Mouse (Mus musculus) G1E-ER4 (cell line): ENCODE data around the gene Hif1an. TPM values are rescaled to one million over a fixed set of nuclear protein-coding genes. Genes with fewer than 3 reads are reported as not detected.

Source experiments
- GATA1 ChIP-seq: IDR thresholded peaks from one replicate; pipeline ENCODE4 v1.8.0; 2012; ENCODE audit warnings: low read length, inconsistent platforms
- polyA plus RNA-seq: library from polyadenylated mRNA; stranded (reverse); fragments of >175 nt; gene quantifications from 2 replicates; pipeline ENCODE4 v1.2.3, GENCODE M21; 2012

Hif1an gene
- polyA plus RNA-seq, result 16.9 and 20.7 TPM in 2 replicates

DNA sequence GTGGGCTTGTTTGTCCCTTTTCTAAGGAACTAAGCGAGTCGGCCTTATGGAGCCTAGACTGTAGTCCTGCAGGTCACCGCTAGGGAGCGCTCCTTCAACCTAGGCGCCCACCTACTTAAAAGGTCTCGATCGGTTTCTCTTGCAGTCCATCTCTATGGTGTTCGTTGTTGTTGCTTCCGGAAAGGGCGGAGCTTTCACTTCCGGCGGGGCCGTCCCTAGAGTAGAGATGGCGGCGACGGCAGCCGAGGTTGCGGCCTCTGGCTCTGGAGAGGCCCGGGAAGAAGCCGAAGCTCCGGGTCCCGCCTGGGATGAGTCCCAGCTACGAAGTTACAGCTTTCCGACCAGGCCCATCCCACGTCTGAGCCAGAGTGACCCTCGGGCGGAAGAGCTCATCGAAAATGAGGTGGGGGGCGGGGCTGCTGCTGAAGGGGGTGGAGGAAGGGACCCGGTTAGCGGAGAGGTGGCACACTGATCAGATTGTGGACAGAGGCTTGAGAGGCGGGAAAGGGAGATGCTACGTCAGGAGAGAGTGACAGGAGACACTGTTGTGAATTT, at the start of gene Hif1an:
Gene Hif1an (plus strand): TSS at position 199 of the 555 bp plus-strand sequence.
- TF ChIP-seq GATA1, result no peak

DNA sequence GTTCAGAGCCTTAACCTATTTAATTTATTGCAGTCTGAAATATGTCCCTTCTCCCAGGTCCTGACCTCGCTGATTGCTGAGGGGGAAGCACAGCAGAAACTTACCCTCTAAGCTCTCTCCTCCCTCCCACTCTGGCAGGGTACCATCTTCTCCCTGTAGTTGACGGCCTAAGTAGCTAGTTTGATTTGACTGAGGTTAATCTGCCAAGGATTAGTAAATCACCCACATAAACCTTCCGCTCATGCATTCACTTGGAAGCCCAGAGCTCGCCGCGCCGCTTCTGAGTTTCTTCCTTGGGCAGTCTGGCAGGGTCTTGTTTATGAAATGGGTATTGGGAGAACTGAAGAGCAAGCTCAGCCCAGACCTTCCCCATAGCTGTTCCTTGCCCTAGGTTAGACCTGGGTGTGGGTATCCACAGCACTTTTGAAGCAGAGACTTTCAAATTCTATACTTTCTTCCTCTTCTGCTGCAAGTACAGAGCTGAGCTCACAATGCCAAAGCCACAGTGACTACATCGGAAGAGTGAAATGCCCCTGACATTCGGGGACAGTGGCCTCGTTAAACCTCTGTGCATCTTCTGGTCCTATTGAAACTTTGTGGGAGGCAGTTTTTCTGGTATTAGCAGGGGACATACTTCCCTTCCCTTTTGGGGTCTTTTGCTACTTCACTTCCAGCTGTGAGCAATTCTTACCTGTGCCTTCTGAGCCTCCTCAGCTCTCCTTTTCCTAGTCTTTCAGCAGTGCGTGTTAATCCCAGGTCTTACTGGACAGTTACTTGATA, 49.4 kb upstream of the Hif1an start:
- TF ChIP-seq GATA1, result no peak

DNA sequence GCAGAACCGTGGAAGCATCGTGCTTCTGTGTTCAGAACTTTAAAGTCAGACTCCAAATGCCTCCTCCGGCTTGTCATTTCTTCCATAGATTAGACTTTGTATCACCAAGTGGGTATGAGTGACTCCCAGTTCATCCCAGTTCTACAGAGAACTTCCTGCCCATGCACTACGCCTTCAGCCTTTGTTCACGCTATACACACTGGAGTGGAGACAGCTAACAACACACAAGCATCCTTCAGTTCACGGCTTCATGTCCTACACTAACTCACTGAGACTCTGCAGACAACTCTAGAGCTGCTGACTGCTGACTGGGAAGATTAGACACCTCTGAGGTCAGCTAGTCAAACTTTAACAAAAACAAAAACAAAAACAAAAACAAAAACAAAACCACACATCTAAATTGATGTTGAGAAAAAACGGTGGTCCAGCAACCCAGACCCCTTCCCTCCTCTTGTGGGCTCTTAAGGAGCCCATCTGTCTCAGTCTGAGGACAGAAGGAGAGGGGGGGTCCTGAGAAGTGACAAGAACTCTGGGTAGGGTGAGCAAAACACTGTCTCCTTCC, 48.6 kb upstream of the Hif1an start:
- no peak for TF ChIP-seq GATA1

DNA sequence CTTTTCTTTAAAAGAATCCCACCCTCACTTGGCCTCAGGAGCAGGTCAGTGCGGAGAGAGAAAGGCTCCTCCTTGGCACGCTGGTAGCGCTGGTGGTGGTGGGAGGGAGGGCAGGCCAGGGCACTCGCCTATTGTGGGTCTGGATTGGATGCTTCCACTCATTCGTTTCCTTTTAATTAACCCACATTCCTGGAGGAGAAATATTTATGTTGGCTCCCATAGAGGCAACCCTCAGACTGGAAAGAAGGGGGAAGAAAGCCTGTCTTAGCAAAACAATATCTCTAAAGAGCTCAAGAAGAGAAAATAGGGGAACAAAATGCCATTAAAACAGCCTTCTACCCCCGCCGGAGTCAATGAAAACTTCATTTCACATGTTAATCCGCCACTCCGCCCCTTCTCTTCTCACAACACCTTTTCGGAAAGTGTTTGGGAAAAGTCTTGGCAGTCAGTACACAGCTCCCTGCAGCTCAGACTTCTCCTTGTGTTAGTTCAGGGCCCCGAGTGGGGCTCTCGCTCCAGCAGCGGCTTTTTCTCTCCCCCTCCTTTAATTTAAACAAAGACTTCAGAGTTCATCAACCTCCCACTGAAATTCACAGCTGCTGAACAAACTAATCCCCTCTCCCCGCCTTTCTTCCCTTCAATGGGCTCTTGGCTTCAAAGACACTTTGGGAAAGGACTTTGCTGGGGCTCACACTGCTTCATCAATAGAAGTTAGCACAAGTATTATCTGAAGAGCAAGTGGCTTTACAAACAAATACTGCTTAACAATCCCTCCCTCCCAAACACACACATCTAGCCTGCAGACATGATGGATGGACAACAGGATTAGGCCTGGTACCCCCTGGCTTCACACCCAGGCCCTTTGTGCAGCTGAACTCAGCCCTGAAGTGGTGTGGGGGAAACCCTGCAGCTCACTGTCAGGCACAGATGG, 47.9 kb upstream of the Hif1an start:
- no peak for TF ChIP-seq GATA1

DNA sequence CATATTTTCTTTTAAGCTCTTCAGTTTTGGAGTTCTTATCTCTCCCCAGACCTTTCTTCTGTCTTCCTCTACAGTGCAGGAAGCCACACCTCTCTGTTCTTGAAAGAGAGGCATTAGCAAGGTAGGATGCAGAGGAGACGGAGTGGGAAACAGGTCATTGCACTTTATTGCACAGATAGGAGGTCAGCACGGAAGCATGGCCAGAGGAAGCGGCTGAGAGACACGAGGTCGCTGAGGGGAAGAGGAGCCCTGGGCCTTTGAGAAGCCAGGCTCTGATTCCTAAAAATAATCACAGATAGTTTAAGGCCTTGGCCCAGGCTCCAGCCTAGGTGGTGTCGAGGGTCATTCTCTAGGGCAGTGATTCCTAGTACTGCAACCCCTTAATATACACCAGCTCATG, 46.9 kb upstream of the Hif1an start:
- TF ChIP-seq GATA1, result no peak

DNA sequence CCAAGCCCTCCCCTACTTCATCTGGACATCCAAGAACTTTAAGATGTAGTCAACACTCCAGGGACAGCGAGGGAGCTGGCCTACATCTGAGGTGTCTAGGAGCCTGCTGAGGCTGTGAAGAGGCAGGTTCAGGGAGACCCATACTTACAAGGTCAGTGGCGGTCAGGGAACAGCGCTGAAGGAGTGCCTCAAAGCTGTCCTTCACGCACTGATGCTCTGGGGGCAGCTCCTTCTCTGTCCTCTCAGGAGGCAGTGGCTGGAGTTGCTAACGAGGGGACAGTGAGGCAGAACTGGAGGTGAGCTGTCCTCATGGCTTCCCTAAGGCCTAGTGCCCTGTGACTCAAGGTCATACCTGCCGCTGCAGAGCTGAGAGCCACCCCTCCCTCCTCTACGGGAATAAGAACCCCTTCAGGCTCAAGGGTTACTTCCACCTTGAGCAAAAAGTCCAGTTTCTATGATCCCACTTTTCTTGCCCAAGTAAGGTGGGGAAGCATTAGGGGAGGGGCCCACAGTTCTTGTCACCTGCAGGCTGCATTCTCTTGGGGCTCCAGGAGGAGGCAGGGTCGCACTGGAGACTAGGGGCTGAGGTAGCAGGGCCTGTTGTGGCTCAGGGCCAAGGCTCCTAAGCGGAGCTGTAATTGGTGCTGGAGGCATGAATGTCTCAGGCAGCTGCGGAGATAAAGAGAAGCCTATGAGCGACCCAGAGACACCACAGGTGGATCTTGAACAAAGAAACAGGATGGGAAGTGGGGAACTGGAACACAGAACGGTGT, 44.5 kb upstream of the Hif1an start:
- no peak for TF ChIP-seq GATA1

DNA sequence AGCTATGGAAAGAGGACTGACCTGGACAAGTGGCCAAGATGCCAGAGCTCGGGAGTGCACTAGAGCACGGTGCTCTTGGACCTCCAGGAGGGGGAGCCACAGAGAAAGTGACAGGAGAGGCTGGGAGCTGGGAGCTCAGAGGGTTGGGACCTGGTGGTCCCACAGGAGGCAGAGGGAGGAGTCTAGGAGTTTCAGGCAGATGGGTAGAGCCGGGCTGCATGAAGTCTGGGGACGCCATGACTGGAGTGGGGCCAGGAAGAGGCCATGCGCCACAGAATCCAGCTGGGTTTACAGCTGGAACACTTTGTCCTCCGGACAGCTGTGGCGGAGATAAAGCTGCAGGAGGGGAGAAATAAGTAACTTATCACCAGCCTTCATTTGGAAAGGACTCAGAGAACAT, 43.5 kb upstream of the Hif1an start:
- TF ChIP-seq GATA1, result no peak

DNA sequence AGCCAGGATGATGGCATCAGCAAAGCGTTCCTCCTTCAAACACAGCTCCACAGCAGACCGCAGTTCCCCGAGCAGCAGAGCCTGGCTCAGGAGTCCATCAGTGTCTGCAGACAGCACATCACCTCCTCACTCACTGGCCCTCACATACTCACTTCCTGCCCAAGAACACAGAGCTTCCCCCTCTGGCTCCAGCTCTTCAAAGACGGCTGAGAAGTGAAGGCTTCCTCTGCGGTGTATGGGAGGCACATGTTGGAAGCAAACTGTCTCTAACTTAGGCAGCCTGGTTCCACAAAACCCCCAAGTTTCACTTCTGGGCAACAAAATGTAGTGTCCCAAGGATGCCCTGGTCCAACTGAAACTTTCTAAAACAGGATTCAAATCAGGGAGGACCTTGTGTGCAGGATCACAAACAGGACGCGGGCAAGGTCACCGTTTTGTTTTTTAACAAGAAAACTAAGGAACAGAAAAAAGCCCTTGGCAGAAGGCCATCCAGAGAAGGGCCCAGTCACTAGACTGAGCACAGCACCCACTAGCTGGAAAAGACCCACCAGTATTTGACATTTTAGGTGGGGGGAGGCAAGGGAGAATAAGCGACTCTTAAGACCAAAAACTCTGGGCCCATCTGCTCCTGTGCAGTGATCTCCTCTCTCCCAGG, 37.0 kb upstream of the Hif1an start:
- no peak for TF ChIP-seq GATA1

DNA sequence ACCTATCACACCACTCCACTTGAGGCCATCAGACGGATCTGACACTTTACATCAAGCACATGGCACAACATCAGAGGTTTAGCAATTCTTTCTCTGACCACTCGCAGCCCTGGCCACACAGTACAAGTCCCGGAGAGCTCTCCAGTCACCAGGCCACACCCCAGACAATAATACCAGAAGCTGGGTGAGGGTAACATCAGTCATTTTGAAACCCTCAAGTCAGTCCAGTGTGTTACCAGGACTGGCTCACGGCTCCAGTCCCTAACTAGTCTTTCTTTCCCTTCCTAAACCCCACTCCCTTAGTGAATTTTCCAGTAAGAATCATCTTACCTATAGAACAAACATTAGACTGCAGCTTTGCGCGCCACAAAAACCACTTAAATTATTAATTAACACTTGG, 32.6 kb upstream of the Hif1an start:
- TF ChIP-seq GATA1, result no peak

DNA sequence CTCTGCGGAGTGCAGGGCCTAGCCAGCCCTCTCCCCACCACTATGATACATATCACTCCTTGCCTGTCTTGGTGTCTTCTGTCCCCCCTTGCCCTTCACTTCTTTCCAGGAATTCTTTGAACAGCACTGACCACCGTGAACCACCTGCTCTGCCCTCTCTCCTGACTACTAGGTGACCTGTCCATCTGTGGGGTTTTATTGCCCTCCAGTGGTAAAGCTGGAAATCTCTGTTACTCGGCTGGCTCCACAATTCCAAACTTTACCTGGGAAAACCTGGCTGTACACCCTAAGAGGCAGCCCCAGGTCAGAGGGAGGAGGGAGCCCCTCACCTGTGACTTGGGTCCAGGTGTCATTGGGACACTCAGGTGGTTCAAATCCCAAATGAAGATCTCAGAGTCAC, 27.3 kb upstream of the Hif1an start:
- TF ChIP-seq GATA1, result no peak

DNA sequence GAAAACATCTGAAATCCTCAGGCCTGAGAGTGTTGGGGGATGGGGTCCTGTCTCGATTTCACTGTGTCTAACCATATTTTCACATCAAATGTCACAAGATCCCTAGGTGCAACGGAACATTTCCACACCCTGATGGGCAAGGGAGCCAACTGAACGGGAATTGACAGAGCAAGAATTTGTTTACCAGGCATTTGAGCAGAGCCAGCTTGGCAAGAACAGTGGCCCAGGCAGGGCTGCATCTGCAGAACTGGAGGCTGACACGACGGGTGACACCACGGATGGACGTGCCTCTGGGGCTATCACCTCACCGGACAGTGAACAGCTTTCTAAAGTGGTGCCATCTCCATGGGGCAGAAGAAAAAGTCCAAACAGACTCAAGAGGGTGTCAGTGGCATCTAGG, 25.2 kb upstream of the Hif1an start:
- no peak for TF ChIP-seq GATA1

DNA sequence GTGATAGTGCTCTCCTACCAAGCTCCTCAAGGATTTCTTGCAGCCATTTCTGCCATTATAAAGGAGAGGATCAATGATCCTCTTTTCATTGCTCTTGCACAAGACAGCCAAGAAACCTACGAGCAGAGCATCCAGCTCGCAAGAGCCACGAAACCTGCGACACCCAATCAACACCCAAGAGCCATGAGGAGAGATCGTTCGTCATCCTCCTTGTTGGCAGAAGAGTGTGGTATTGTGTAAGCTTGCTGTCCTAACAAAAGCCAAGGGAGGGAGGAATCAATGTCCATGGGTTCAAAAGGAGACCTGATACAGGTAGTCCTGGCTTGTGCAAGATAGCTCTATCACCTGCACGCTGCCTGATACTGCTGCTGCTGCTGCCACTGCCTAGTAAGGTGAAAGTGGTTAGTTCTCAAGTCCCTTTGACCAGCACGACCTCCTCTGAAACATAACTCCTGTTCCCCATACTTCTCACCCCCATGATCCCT, 19.9 kb upstream of the Hif1an start:
- TF ChIP-seq GATA1, result no peak

DNA sequence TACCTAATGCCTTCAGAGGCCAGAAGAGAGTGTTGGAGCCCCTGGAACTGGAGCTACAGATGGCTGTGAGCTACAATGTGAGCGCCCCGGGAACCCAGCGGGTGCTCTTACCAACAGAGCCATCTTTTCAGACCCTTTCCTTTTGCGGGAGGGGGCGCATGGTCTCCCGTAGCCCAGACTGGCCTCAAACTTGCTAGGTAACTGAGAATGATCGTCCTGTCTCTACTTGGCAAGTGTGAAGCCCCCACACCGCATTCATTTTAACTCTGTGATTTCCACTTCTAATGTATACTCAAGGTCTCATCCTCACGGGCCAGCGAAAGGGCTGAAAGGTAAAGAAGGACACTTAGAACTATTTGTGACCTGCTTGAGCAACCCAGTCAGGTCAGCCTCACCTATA, 18.3 kb upstream of the Hif1an start:
- TF ChIP-seq GATA1, result no peak

DNA sequence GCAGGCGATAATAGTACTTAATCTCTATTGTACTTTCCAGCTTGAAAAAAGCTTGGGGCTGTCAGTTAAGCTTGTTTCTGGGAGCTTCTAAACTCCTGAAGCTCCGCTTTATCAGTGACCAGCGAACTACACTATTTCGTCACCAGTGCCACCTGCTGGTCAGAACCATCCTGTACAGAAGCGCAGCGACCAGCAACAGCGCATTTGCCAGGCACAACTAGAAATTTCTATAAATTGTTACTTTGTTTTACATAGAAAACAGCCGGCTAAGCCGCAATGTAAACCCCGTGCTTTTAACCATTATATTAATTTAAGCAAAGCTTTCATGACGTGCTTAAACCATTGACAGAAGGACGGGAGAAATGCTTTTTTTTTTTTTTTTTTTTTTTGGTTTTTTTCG, 17.9 kb upstream of the Hif1an start:
- TF ChIP-seq GATA1, result no peak

DNA sequence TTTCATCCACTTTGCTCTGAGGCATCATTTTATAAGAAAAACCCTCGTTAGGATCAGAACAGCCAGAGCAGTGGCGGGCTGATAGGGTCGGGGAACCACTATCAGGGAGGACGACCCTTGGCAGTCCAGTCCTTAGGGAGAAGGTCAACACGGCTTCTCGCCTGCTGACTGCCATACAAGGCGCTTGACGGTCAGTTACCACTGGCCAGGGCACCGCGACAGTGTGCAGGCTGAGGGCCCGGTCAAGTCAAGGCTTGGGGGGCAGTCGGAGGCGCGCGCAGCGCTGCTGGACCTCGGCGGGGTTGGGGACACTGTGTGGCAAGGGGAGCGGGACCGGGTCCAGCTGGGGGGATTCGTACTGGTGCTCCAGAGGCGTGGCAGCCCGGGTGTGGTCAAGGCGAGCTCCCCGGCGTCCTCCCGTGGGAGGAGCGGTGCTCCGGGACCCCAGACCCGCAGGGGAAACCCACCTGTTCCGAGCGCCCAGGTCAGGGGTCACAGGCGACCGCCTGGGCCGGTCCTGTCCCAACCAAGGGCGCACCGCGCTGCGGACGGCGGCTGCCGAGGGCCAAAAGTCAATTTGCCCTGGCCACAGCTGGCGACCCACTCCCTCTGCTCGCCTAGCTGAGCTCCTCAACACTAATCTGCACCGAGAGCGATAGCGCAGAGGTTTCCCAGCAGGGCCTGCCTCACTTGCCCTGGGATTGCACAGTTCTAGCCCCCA, 17.2 kb upstream of the Hif1an start, which contains the start of gene Sec31b:
Gene Sec31b (minus strand): TSS at position 544 of the 721 bp plus-strand sequence.
- TF ChIP-seq GATA1, result no peak
